Mouse (Mus musculus): ENCODE results near the gene Rpl34. TPM values are rescaled to one million over a fixed set of nuclear protein-coding genes. Genes with fewer than 3 reads are reported as not detected.

Gene Rpl34
- total RNA-seq (2023): 1,000 to 10,000 TPM; 1,036 to 1,194 TPM

DNA sequence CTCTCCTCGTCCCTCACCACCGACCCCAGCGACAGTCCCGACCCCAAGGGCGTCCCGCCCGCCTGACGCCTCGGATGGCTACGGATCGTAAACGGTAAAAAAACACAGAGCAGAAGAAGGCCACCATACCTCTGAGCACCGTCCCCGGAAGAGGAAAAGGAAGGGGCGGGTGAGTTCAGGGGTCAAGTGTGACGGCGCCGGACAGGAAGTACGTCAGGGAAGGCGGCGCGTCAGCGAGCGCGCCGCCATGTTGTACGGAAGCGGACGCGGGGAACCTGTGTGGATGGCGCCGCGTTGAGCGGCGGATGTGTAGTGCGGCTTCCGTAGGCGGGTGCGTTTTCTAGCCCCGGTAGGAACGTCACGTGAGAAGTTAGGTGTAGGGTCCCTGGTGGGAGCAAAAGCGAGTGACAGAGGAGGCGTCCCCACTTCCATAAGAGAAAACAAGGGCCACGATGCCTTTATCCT is at the start of gene Rpl34:
Gene Rpl34 (minus strand): TSS at position 210 of the 465 bp plus-strand sequence.

DNA sequence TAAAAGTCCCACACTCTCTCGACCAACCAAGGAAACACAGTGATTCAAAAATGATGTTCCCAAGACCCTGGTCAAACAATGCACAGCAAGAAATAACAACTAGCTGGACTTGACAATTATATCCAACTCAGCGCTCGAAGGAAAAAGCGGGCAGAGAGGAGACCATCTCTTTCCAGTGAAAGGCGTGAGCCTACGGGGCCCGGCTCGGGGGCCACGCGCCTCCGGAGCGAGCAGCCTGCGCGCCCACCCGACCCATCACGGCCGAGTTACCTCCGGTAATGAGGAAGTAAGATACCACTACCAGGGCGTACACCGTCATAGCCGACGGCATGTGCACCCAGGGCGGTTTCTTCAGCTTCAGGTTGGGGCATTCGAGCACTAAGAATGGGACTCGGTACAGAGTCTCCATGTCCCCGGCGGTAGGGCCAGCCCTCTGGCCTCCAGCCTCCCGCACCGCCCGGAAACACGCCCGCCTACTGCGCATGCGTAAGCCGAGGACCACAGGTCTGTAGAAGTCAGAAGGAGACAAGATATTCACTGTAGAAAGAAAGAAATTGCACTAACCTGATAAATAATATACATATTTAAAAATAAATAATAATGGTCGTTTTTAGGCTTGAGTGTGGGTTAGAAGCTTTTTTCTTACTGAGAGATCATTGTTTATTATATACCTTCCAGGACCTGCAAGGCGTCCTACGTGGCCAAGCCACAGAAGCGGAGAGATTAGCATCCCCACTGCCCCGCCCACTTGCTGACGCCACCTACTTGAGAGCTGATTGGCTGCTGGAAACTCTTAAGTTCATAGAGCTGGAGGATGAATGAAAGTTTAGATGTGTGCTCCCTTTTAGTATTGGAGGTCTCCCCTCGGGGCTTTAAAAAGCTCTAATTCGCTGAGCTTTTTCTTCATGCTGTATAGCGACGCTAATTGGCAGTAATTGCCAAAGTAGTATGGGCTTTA is 21.0 kb downstream of the Rpl34 start, which contains the start of gene Ostc:
Gene Ostc (minus strand): TSS at position 478 of the 958 bp plus-strand sequence.

Other genes with a start within 250 kb of the Rpl34 start
- not detected for gene Etnppl, start 113.0 kb downstream of the Rpl34 start, total RNA-seq (2023)
- 10 to 100 TPM; 68.7 to 71.7 TPM for gene Ostc, start 21.0 kb downstream of the Rpl34 start, total RNA-seq (2023)